Mouse (Mus musculus): Measurements from ENCODE around the gene Arnt. TPM values are rescaled to one million over a fixed set of nuclear protein-coding genes. Genes with fewer than 3 reads are reported as not detected.
"Not testable (repeated sequence)": the region's sequence is repeated elsewhere in the genome, so short reads cannot be mapped to it uniquely, and the experiment has no call there.

The Arnt gene
- polyA plus RNA-seq, 1 experiment = 258 TPM

GRCm38 (mm10) chr3:95538936-95539335 lies 104.7 kb downstream of the Arnt start:
- WGBS = 93% methylated on average over 10 of the region's 10 CpGs
- no peak for TF ChIP-seq CTCF (IDR thresholded peaks at IDR 0.05; ENCODE audit: insufficient read depth, low read depth, low read length)
- no peak for TF ChIP-seq POLR2A (IDR thresholded peaks at IDR 0.05; ENCODE audit: insufficient read depth, low read depth, low read length)
- no peaks in the 10 kb centered on the region for H3K4me1 ChIP-seq (ENCODE audit: control insufficient read depth, insufficient read depth, low read length)
- no peak overlapping the region for H3K27ac ChIP-seq (ENCODE audit: insufficient read depth, low read depth, low read length)
- no peak overlapping the region for H3K4me3 ChIP-seq (ENCODE audit: insufficient read depth, low read depth, low read length)

GRCm38 (mm10) chr3:95539837-95540236 lies 105.6 kb downstream of the Arnt start:
- TF ChIP-seq POLR2A (IDR thresholded peaks at IDR 0.05; ENCODE audit: insufficient read depth, low read depth, low read length) (no peak), CTCF (IDR thresholded peaks at IDR 0.05; ENCODE audit: insufficient read depth, low read depth, low read length) (no peak)
- H3K4me1 ChIP-seq (ENCODE audit: control insufficient read depth, insufficient read depth, low read length) = no peaks in the 10 kb centered on the region
- H3K27ac ChIP-seq (ENCODE audit: insufficient read depth, low read depth, low read length) = no peak overlapping the region
- H3K4me3 ChIP-seq (ENCODE audit: insufficient read depth, low read depth, low read length) = no peak overlapping the region
- 97% methylated on average over 4 of the region's 4 CpGs for WGBS

GRCm38 (mm10) chr3:95541186-95541585 lies 107.0 kb downstream of the Arnt start:
- not testable (repeated sequence) for H3K4me3 ChIP-seq (ENCODE audit: insufficient read depth, low read depth, low read length); H3K4me1 ChIP-seq (ENCODE audit: control insufficient read depth, insufficient read depth, low read length); H3K27ac ChIP-seq (ENCODE audit: insufficient read depth, low read depth, low read length)
- 86% methylated on average over 2 of the region's 2 CpGs for WGBS

GRCm38 (mm10) chr3:95542171-95542570 lies 108.0 kb downstream of the Arnt start:
- no peak overlapping the region for H3K27ac ChIP-seq (ENCODE audit: insufficient read depth, low read depth, low read length)
- H3K4me1 ChIP-seq (ENCODE audit: control insufficient read depth, insufficient read depth, low read length) = no peaks in the 10 kb centered on the region
- no peak overlapping the region for H3K4me3 ChIP-seq (ENCODE audit: insufficient read depth, low read depth, low read length)
- TF ChIP-seq POLR2A (IDR thresholded peaks at IDR 0.05; ENCODE audit: insufficient read depth, low read depth, low read length) = no peak
- no peak for TF ChIP-seq CTCF (IDR thresholded peaks at IDR 0.05; ENCODE audit: insufficient read depth, low read depth, low read length)

- Histone ChIP-seq H3K27ac (ENCODE audit: insufficient read depth, low read depth, low read length) (no peak overlapping the region), H3K4me1 (ENCODE audit: control insufficient read depth, insufficient read depth, low read length) (no peaks in the 10 kb centered on the region), H3K4me3 (ENCODE audit: insufficient read depth, low read depth, low read length) (no peak overlapping the region)
- no peak for TF ChIP-seq POLR2A (IDR thresholded peaks at IDR 0.05; ENCODE audit: insufficient read depth, low read depth, low read length)
- TF ChIP-seq CTCF (IDR thresholded peaks at IDR 0.05; ENCODE audit: insufficient read depth, low read depth, low read length) = no peak
- WGBS = 77% methylated on average over 7 of the region's 7 CpGs
Observed at GRCm38 (mm10) chr3:95542981-95543380, 108.8 kb downstream of the Arnt start.

Other genes starting within 250 kb of the Arnt start
- not detected in 2 replicates for gene Gabpb2, start 216.5 kb upstream of the Arnt start, polyA plus RNA-seq (2012; ENCODE audit: insufficient read depth, insufficient read length, low replicate concordance, missing spikeins)
- gene Cdc42se1, start 205.7 kb upstream of the Arnt start, polyA plus RNA-seq (2012; ENCODE audit: insufficient read depth, insufficient read length, low replicate concordance, missing spikeins) = 164 TPM in 1 of 2 replicates, not detected in the other
- gene Mllt11, start 202.2 kb upstream of the Arnt start, polyA plus RNA-seq (2012; ENCODE audit: insufficient read depth, insufficient read length, low replicate concordance, missing spikeins) = not detected in 2 replicates
- not detected in 2 replicates for gene Gm128, start 192.8 kb upstream of the Arnt start, polyA plus RNA-seq (2012; ENCODE audit: insufficient read depth, insufficient read length, low replicate concordance, missing spikeins)
- gene Bnipl, start 183.2 kb upstream of the Arnt start, polyA plus RNA-seq (2012; ENCODE audit: insufficient read depth, insufficient read length, low replicate concordance, missing spikeins) = not detected in 2 replicates
- not detected in 2 replicates for gene Mindy1, start 153.0 kb upstream of the Arnt start, polyA plus RNA-seq (2012; ENCODE audit: insufficient read depth, insufficient read length, low replicate concordance, missing spikeins)
- not detected in 2 replicates for gene Prune1, start 152.3 kb upstream of the Arnt start, polyA plus RNA-seq (2012; ENCODE audit: insufficient read depth, insufficient read length, low replicate concordance, missing spikeins)
- gene Anxa9, start 127.2 kb upstream of the Arnt start, polyA plus RNA-seq (2012; ENCODE audit: insufficient read depth, insufficient read length, low replicate concordance, missing spikeins) = not detected in 2 replicates
- not detected in 2 replicates for gene Cers2, start 119.6 kb upstream of the Arnt start, polyA plus RNA-seq (2012; ENCODE audit: insufficient read depth, insufficient read length, low replicate concordance, missing spikeins)
- gene Setdb1, start 77.2 kb upstream of the Arnt start, polyA plus RNA-seq (2012; ENCODE audit: insufficient read depth, insufficient read length, low replicate concordance, missing spikeins) = not detected in 2 replicates
- gene 4930558C23Rik, start 31.5 kb upstream of the Arnt start, polyA plus RNA-seq (2012; ENCODE audit: insufficient read depth, insufficient read length, low replicate concordance, missing spikeins) = not detected in 2 replicates
- gene Ctsk, start 64.9 kb downstream of the Arnt start, polyA plus RNA-seq (2012; ENCODE audit: insufficient read depth, insufficient read length, low replicate concordance, missing spikeins) = not detected in 2 replicates
- gene Ctss, start 92.4 kb downstream of the Arnt start, polyA plus RNA-seq (2012; ENCODE audit: insufficient read depth, insufficient read length, low replicate concordance, missing spikeins) = not detected in 2 replicates
- not detected in 2 replicates for gene Hormad1, start 125.3 kb downstream of the Arnt start, polyA plus RNA-seq (2012; ENCODE audit: insufficient read depth, insufficient read length, low replicate concordance, missing spikeins)
- not detected in 2 replicates for gene Golph3l, start 154.5 kb downstream of the Arnt start, polyA plus RNA-seq (2012; ENCODE audit: insufficient read depth, insufficient read length, low replicate concordance, missing spikeins)
- gene Ensa, start 190.6 kb downstream of the Arnt start, polyA plus RNA-seq (2012; ENCODE audit: insufficient read depth, insufficient read length, low replicate concordance, missing spikeins) = not detected in 2 replicates
- 157 and 245 TPM in 2 replicates for gene Mcl1, start 224.4 kb downstream of the Arnt start, polyA plus RNA-seq (2012; ENCODE audit: insufficient read depth, insufficient read length, low replicate concordance, missing spikeins)

Data from olfactory bulb, adult 2 months (tissue).